Mouse (Mus musculus): ENCODE data around the gene Scgb2a2.

GRCm38 (mm10) chr19:9878186-9878835 is 30.9 kb downstream of the Scgb2a2 start:
- TF ChIP-seq CTCF (IDR thresholded peaks at IDR 0.05; ENCODE audit: control insufficient read depth, insufficient read depth, insufficient replicate concordance, low read depth, low read length): no peak
- TF ChIP-seq POLR2A (IDR thresholded peaks at IDR 0.05; ENCODE audit: control insufficient read depth, low read depth, low read length): no peak

Data from testis, adult 2 months (tissue).